Mouse (Mus musculus) stomach, postnatal 0 days (tissue): ENCODE measurements around the gene Pcdh9. TPM values are rescaled to one million over a fixed set of nuclear protein-coding genes. Genes with fewer than 3 reads are reported as not detected.
A peak's percentile ranks its signal among the peaks of the same experiment; 100 is the strongest.

Experiments
- ATAC-seq: fragments of 200-750 bp; cut with Nextera tagmentation; 2 replicates; pipeline ENCODE4 v1.8.0; 2017; ENCODE audit not compliant: low FRiP score, low TSS enrichment
- DNase-seq: peaks from one replicate; pipeline ENCODE4 v3.0.0-alpha.2; 2016; ENCODE audit warnings: low spot score
- H3K27ac ChIP-seq: fragments of 300-500 bp; sonication (generic); replicated peaks from 2 replicates; pipeline ENCODE4 v1.5.1; 2014; ENCODE audit warnings: mild to moderate bottlenecking, control low read depth
- H3K27me3 ChIP-seq: fragments of 300-500 bp; sonication (generic); 2 replicates; pipeline ENCODE4 v1.6.1; 2014; ENCODE audit warnings: low read length; ENCODE audit not compliant: control insufficient read depth, insufficient read depth
- H3K36me3 ChIP-seq: fragments of 300-500 bp; sonication (generic); 2 replicates; pipeline ENCODE4 v1.6.1; 2014; ENCODE audit warnings: low read length, mixed read lengths; ENCODE audit not compliant: control insufficient read depth, insufficient read depth
- H3K4me1 ChIP-seq: fragments of 300-500 bp; sonication (generic); replicated peaks from 2 replicates; pipeline ENCODE4 v1.6.1; 2014; ENCODE audit warnings: antibody characterized with exemption; ENCODE audit not compliant: control insufficient read depth, insufficient read depth
- H3K4me2 ChIP-seq: fragments of 300-500 bp; sonication (generic); replicated peaks from 2 replicates; pipeline ENCODE4 v1.6.1; 2014; ENCODE audit warnings: low read depth, mild to moderate bottlenecking, control low read depth, moderate library complexity
- H3K4me3 ChIP-seq: fragments of 300-500 bp; sonication (generic); 2 replicates; pipeline ENCODE4 v1.5.1; 2014; ENCODE audit warnings: low read depth, low read length, control low read depth
- H3K9ac ChIP-seq: fragments of 300-500 bp; sonication (generic); 2 replicates; pipeline ENCODE4 v1.6.1; 2014; ENCODE audit warnings: mild to moderate bottlenecking, low read length, control low read depth, mixed read lengths
- H3K9me3 ChIP-seq: fragments of 300-500 bp; sonication (generic); 2 replicates; pipeline ENCODE4 v1.6.1; 2016; ENCODE audit warnings: low read length; ENCODE audit not compliant: control insufficient read depth
- CTCF ChIP-seq: IDR thresholded peaks from 2 replicates; pipeline ENCODE4 v1.5.1; 2016; ENCODE audit warnings: antibody characterized with exemption, low read depth, mild to moderate bottlenecking, moderate library complexity
- EP300 ChIP-seq: optimal IDR thresholded peaks from 2 replicates; pipeline ENCODE3; 2016; ENCODE audit warnings: antibody characterized with exemption
- WGBS: fragments of 180-500 bp; shearing (Covaris S2); extraction: QIAGEN DNeasy Blood & Tissue Kit; methylation state at CpG from one replicate; pipeline ENCODE4 v1.1.7; 2014; 5-methylcytosine and 5-hydroxymethylcytosine counted together
- polyA plus RNA-seq: library from polyadenylated mRNA; unstranded; fragments of >200 nt; fragmentation: Nextera tagmentation; extraction: Ambion mirVana; gene quantifications from 2 replicates; pipeline ENCODE4 v1.2.1, GENCODE M21; 2015

The Pcdh9 gene
- polyA plus RNA-seq, 1 experiment from 2014 or later, result 4.0 TPM

GRCm38 (mm10) chr14:93350906-93351305 is 539.6 kb downstream of the Pcdh9 start:
- H3K36me3 ChIP-seq, result no peaks in the 10 kb centered on the region
- ATAC-seq (no peak), DNase-seq (no peak)
- no peak overlapping the region for H3K4me2 ChIP-seq
- WGBS, result 54% methylated on average over 6 of the region's 6 CpGs
- no peaks in the 10 kb centered on the region for H3K27me3 ChIP-seq
- H3K4me3 ChIP-seq, result no peak overlapping the region
- H3K27ac ChIP-seq, result no peak overlapping the region
- H3K9ac ChIP-seq, result no peak overlapping the region
- TF ChIP-seq EP300 (no peak), CTCF (no peak)
- H3K9me3 ChIP-seq, result no peaks in the 10 kb centered on the region
- H3K4me1 ChIP-seq, result no peaks in the 10 kb centered on the region

- TF ChIP-seq CTCF (no peak), EP300 (no peak)
- DNase-seq, result no peak
- Histone ChIP-seq H3K9me3 (no peaks in the 10 kb centered on the region), H3K36me3 (no peaks in the 10 kb centered on the region), H3K4me3 (no peak overlapping the region), H3K4me1 (no peaks in the 10 kb centered on the region), H3K27ac (no peak overlapping the region), H3K4me2 (no peak overlapping the region), H3K9ac (no peak overlapping the region), H3K27me3 (no peaks in the 10 kb centered on the region)
- no peak for ATAC-seq
- 72% methylated on average over 7 of the region's 7 CpGs for WGBS
These were observed 541.3 kb downstream of the Pcdh9 start for GRCm38 (mm10) chr14:93349166-93349565.

DNA sequence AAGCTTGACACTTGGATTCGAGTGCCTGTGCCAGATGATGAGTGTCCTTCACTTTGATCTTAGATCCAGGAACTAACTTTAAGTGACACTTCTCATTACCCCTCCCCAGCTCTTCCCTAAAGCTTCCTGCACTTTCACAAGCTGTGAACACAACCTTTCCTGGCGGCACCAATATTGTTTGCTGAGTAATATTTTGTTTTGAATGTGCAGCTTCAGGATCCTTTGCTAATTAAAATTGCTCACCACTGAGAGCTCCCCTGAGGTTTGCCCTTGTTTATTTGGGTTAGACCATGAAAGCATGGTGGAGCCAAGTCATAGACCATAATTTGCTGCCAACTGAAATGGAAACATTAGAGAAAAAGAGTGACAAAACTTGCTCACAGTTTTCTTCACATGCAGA is 543.4 kb downstream of the Pcdh9 start:
- no peak for ATAC-seq
- Histone ChIP-seq H3K9ac (no peak overlapping the region), H3K4me2 (no peak overlapping the region), H3K9me3 (no peaks in the 10 kb centered on the region), H3K4me3 (no peak overlapping the region), H3K27me3 (no peaks in the 10 kb centered on the region), H3K36me3 (no peaks in the 10 kb centered on the region), H3K4me1 (no peaks in the 10 kb centered on the region), H3K27ac (no peak overlapping the region)
- TF ChIP-seq CTCF, result no peak
- no peak for TF ChIP-seq EP300
- WGBS, result 47% methylated on average over 2 of the region's 2 CpGs
- DNase-seq, result no peak

GRCm38 (mm10) chr14:93342781-93343180 is 547.7 kb downstream of the Pcdh9 start:
- H3K36me3 ChIP-seq, result no peaks in the 10 kb centered on the region
- ATAC-seq (no peak), DNase-seq (no peak)
- no peaks in the 10 kb centered on the region for H3K27me3 ChIP-seq
- no peak overlapping the region for H3K9ac ChIP-seq
- H3K4me1 ChIP-seq, result no peaks in the 10 kb centered on the region
- H3K27ac ChIP-seq, result no peak overlapping the region
- 64% methylated on average over 3 of the region's 3 CpGs for WGBS
- no peak overlapping the region for H3K4me2 ChIP-seq
- TF ChIP-seq EP300 (no peak), CTCF (no peak)
- no peak overlapping the region for H3K4me3 ChIP-seq
- no peaks in the 10 kb centered on the region for H3K9me3 ChIP-seq

GRCm38 (mm10) chr14:93341390-93341789 is 549.1 kb downstream of the Pcdh9 start:
- WGBS, result 52% methylated on average over 5 of the region's 5 CpGs
- no peak overlapping the region for H3K27ac ChIP-seq
- no peak for TF ChIP-seq CTCF
- TF ChIP-seq EP300, result no peak
- H3K9me3 ChIP-seq, result no peaks in the 10 kb centered on the region
- ATAC-seq (no peak), DNase-seq (no peak)
- H3K36me3 ChIP-seq, result no peaks in the 10 kb centered on the region
- H3K9ac ChIP-seq, result no peak overlapping the region
- no peak overlapping the region for H3K4me2 ChIP-seq
- H3K27me3 ChIP-seq, result no peaks in the 10 kb centered on the region
- no peaks in the 10 kb centered on the region for H3K4me1 ChIP-seq
- no peak overlapping the region for H3K4me3 ChIP-seq

GRCm38 (mm10) chr14:93329247-93329646 is 561.2 kb downstream of the Pcdh9 start:
- DNase-seq, result no peak
- no peak overlapping the region for H3K27ac ChIP-seq
- no peaks in the 10 kb centered on the region for H3K27me3 ChIP-seq
- no peaks in the 10 kb centered on the region for H3K4me1 ChIP-seq
- H3K4me3 ChIP-seq, result no peak overlapping the region
- no peak overlapping the region for H3K4me2 ChIP-seq
- no peaks in the 10 kb centered on the region for H3K9me3 ChIP-seq
- no peak for ATAC-seq
- no peaks in the 10 kb centered on the region for H3K36me3 ChIP-seq
- TF ChIP-seq CTCF, result no peak
- TF ChIP-seq EP300, result no peak
- H3K9ac ChIP-seq, result no peak overlapping the region

DNA sequence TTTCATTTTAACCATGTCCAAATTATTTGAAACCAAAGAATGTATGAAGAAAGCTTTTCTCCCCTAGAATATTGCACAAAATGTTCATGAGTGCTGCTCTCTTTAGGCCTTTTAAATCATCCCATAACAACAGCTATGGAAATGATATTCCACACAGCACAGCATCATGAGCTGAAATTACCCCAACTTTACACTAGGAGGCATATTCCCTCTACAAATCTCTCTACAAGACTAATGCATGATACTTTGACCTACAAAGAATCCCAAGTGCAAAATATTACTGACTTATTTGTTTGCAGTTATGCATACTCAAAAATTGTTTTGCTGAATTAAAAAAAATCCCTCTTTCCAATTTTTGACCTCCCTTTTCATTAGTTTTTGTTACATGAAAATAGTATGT is 573.1 kb downstream of the Pcdh9 start:
- ATAC-seq, result no peak
- Histone ChIP-seq H3K9ac (no peak overlapping the region), H3K4me3 (no peak overlapping the region), H3K27me3 (no peaks in the 10 kb centered on the region), H3K9me3 (no peaks in the 10 kb centered on the region), H3K36me3 (no peaks in the 10 kb centered on the region), H3K4me2 (no peak overlapping the region), H3K4me1 (no peaks in the 10 kb centered on the region), H3K27ac (no peak overlapping the region)
- DNase-seq, result no peak
- TF ChIP-seq CTCF (peak; percentile 74), EP300 (no peak)
